Mouse (Mus musculus) liver, adult (tissue): ENCODE measurements around the gene Nomo1.

Experiments
- GATA4 ChIP-seq: IDR thresholded peaks from 2 replicates; pipeline ENCODE4 v1.6.1; 2014; ENCODE audit warnings: mild to moderate bottlenecking, low read length; ENCODE audit not compliant: insufficient replicate concordance

The Nomo1 gene

DNA sequence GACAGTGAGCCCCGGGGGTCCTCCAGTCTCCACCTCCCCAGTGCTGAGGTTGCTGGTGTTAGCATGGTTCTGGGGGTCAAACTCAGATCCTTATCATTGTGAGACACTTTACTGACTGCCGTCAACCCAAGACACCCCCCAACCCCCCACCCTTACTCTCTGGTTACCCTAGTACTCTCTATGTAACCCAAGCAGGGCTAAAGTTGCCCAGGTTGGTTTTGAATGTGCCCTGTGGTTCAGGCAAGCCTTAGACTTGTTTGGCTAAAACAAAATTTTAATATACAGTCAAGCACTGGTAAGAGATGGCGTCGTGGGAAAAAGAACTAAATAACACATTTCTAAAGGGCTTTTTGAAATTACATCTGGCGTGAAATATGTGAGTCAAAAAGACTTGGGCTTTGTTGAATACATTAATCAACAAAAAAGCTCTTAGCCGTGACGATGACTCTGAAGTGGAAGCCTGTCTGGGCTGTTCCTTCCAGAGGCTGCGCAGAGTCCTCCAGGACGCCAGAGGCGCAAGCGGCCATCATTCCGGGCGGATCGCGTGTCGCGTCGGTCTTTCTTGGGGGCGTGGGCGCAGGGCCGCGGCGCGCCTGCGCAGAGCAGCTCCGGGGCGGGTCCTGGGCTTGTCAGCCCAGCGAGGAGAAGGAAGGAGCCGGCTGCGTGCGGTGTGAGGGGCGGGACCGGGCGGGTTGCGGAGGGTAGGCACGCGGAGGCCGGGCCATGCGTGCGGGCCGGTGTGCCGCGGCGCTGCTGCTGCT lies at the start of gene Nomo1:
Gene Nomo1, plus strand, starts transcription at position 590 of the 761 bp plus-strand sequence.
- TF ChIP-seq GATA4: no peak

DNA sequence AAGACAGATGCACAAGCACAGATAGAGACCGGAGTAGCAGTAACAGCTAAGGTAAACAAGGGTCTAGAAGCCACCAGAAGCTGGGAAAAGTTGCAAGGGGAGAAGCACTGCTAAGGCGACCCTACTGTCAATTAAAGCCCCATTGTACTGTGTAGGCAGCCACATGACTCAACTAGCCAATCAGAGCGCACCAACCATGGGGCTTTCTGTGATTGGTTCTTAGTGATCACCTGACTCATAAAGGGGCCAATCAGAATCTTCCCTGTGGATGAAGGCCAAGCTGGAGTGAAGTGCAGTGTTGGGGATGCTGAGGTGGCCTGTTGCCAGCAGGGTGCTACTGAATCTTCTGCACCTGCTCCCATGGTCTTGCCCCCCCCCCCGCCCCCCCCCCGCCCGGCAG lies 46.6 kb upstream of the Nomo1 start:
- no peak for TF ChIP-seq GATA4

DNA sequence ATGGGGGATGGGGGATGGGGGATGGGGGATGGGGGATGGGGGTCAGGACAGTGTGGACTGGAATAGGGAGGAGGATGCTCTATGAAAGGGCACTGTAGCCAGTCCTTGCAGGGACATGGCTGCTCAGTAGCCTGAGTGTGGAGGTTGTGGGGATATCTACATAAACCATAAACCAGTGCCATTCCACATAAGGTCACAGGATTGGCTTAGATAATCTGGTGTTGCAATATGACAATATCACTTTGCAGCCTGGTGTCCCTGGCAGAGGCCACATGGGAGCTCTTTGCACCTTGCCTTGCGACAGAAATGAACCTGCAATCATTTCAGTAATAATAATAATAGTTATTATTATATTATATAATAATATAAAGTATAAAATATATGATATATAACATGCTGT lies 45.2 kb upstream of the Nomo1 start:
- TF ChIP-seq GATA4: no peak

DNA sequence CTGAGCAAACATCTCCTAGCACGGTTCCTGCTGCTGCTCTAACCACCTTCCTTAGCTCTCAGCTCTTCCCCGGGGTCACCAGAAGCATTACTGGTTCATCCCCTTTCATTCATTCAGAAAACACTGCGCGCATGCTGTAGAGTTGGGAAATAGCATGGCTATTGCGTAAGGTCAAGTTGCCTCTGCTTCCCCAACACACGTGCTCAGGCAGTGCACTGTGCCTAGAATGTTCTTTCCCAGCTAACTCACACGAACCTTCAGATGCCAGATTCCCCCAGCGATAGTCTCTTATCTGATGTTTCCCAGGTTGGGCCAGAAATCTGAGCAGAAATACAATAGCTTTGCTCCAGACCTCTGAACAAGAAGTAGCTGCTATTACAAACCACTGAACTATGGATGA lies 41.0 kb upstream of the Nomo1 start:
- TF ChIP-seq GATA4: peak; percentile 87

DNA sequence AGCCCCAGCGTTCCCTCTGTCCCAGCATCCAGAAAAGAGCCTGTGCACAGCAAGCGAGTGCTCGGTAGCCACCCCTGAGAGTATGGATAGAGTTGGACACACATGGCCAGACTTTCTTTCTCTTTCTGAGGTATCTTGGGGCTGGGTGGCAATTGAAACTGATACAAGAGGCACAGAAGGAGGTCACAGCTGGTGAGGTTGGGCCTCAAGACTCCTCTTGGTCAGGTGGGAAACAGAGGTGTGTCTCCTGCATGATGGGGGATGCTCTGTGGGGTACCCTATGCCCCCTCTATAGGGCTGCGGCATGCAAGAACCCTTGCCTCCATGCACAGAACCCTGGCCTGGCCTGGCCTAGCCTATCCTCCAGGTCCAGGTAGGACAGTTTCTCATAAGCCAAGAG lies 32.9 kb upstream of the Nomo1 start:
- no peak for TF ChIP-seq GATA4

DNA sequence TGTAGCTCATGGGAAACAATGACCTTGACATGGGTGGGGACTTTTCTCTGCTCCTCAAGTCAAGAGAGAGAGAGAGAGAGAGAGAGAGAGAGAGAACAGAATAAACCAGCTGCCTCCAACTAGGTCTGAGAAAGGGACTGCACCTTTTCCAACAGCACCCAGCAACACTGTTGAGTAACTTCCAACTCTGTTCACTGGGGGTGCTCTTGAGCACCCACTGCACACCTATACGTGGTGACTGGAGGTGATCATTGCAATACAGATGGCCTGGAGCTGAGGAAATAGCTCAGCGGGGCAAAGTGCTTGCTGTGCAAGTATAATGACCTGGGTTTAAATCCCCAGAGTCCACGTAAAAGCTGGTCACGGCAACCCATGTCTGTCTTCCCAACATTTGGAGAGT lies 30.8 kb upstream of the Nomo1 start:
- TF ChIP-seq GATA4: no peak

DNA sequence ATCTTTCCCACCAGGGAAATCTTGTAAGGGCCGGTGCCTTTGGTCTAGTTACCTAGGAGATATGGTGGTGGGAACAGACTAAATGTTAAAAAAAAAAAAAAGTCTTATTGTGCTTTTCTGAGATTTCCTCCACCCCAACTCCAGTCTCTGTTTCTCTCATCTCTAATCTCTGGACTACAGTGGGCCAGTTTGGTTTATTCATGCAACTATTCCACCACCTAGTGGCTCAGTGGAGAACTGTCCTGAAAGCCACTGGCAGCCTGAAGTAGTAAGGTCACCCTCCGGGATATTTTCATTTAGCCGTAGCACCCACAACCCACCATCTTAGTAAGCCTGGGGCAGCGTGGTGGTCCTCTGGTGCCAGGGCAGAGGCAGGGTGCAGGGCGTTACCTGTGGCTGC lies 23.9 kb upstream of the Nomo1 start:
- no peak for TF ChIP-seq GATA4

DNA sequence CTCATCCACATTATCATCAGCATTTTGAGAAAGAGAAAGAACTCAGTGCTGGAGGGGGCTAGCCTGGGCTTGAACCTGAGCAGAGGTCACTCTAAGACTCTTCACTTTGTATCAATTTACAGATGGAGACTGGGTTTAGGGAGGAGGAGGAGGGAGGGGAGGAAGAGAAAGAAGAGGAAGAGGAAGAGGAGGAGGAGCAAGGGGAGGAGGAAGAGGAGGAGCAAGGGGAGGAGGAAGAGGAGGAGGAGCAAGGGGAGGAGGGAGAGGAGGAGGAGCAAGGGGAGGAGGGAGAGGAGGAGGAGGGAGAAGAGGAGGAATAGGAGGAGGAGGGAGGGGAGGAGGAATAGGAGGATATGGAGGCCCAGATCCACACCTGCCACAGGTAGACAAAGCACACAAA lies 21.4 kb upstream of the Nomo1 start:
- TF ChIP-seq GATA4: no peak

DNA sequence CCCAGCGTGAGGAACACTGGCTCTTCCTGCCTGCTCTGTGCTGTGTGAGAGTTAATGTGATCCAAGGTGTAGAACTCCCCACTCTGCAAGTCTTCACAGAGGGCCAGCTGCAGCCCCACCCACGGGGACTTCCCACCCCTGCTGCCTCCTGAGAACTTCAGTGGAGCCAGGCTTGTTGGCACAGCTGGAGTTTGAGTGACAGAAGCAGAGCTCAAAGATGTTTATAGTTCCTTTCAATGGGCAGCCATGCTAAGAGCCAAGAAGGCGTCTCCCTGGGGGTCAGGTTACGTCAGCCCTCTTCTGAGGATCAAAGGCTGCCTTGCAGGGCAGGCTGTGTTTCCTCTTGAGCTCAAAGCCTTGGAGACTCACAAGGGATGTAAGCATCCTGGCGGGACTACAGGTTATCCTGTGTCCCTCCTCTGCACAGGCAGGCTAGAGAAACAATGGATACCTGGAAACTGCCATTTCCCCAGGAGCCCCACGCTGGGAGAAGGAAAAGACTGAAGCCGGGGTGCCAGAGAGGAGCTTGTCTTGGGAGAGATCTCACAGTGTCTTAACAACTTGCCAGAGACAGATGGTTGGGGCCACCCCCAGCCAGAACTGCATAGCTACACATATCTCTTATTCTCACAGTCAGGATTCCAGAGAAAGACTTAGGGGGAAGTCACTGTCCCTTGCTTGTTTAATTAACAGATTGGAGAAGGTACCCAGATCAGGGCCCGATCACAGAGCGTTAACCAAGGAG lies 20.1 kb upstream of the Nomo1 start:
- no peak for TF ChIP-seq GATA4

DNA sequence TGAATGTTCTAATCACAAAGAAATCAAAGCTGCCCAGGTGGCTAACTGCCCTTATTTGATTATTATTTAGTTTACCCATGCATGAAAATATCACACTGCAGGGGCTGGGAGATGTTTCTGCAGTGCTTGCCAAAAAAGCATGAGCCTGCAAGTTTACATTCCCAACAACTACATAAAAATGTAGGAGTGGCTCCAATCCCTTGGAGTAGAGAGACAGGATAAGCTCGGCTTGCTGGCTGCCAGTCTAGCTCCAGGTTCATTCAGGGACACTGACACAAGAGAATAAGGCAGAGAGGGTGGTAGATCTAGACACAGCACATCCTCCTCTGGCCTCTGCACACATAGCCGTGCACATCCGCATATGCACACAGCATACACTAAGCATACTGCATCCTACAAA lies 13.9 kb upstream of the Nomo1 start:
- TF ChIP-seq GATA4: no peak

DNA sequence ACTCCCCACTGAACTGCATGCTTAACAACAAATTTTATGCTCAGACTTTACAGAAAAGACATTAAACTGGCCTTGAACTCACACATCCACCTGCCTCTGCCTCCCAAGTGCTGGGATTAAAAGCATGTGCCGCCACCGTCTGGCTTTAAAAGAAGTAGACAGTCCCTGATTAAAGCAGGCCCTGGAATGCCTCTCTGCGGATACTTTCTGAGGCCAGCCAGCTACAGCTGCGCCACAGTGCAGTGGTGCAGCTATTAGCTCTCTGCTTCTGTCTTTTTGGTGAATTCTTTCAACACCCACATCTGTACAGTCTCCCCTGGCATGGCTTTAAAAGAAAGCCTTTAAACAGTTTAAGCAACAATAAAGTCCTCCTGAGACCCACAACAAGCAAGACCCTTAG lies 11.5 kb upstream of the Nomo1 start:
- no peak for TF ChIP-seq GATA4

DNA sequence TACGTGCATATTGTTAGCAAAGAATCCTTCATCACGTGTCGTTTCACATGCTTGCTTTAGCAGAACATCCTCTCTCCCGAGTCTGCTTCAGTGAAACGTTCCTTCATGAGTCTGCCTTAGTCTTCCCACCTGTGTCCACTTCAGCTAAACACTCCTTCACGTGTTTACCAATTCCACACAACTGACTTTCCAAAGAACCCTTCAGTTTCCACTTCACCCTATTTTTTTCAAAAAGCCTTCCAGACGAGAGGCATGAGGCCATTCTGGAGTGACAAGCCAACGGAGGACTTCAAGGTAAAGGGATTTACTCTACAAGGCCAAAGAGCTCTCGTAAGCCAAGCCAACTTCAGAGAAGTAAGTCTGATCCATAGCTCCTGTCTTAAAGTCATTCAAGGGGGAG lies 8.1 kb upstream of the Nomo1 start:
- no peak for TF ChIP-seq GATA4

DNA sequence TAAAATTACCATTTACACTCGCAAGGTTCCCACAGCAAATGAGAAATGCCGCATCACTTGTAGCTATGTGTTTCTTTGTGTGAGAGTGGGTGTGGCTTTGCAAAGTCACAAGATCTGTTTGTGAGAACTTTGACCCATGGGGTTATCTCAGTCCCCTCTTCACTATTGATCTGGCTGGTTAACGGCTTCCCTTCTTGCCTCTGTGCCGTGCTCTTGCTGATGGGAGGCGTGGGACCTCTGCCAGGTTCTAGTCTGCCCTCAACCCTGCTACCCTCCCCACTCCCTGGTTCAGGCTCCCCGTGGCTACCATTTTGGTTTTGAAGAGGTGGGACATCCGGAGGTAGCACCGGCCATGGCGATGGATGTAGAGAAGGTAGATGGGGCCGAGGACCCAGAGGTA lies 4.8 kb upstream of the Nomo1 start:
- TF ChIP-seq GATA4: 0 out of 2 replicates have a peak, but pooled peaks have one; percentile 10

DNA sequence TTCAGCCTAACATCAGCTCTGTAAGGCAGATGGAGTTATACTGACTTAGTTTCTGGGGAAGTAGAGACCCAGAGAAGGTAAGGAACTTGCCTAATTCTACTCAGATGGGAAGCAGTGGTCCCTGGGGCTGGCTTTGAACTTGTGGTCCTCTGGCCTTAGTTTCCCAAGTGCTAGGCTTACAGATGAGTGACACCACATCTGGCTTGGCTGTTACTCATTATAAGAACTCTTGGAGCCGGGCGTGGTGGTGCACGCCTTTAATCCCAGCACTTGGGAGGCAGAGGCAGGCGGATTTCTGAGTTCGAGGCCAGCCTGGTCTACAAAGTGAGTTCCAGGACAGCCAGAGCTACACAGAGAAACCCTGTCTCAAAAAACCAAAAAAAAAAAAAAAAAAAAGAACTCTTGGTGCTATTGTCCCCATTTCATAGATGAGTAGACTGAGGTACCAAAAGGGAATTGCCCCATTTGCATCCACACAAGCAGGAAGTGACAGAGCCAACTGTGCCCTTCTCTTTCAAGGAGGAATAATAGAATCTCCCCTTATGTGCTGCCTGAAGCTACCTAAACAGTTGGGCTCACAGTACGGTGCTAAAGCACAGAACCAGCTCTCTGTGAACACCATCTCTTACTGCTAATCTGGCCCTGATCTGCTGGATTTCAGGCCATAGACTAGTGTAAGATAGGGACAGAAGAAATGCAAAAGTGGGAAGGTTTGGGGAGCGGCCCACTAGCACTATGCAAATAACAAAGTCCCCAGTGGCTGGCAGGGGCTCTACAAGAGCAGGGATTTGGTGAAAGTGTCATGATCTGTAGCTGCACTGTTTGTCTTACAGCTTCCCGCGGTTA lies 4.0 kb upstream of the Nomo1 start:
- peak; percentile 21; the same call in 1 of the 2 replicates for TF ChIP-seq GATA4

DNA sequence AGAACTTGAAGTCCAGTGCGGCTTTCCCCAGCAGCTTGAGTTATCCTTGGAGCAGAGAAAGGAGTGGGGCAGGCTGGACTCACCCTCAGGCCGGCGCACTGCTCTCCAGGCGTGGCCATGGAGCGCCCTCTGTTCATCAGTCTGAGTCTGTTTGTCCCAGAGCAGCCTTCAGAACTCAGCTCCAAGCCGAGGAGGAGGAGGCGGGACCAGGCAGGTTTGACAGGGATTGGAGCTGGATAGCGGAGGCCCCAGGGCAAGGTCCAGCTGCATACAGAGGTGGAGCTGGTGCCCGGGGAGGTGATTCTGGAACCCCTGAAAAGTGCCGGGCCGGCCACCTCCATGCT lies 3.4 kb upstream of the Nomo1 start, which contains the start of gene Abcc6:
Gene Abcc6, minus strand, starts transcription at position 158 of the 344 bp plus-strand sequence.
- no peak for TF ChIP-seq GATA4

DNA sequence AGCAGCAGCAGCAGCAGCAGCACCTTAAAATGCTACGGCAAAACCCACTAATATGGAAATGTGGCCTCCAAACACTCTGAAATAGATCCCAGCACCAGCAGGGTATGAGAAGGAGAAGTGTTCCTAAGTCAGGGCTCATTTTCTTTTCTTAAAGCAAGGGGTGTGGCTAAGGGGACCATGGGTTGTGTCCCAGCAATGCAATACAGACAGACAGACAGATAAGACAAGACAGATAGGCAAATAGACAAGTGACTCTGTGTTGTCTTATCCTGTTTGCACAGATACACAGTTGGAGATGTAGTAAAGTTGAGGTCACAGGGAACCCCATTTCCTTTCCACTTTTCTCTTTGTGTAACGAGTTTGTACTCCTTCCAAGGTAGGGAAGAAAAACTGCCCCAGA lies 2.4 kb upstream of the Nomo1 start:
- no peak for TF ChIP-seq GATA4
